Mouse (Mus musculus) lung, embryonic 15.5 days (tissue): ENCODE measurements around the gene Kif21b. TPM values are rescaled to one million over a fixed set of nuclear protein-coding genes. Genes with fewer than 3 reads are reported as not detected.

ENCODE experiments used
- ATAC-seq: fragments of 200-750 bp; cut with Nextera tagmentation; 2 replicates; pipeline ENCODE4 v1.8.0; 2017; ENCODE audit warnings: moderate number of reproducible peaks, borderline replicate concordance; ENCODE audit not compliant: low FRiP score, low TSS enrichment; ENCODE audit errors: extremely low read depth
- H3K27ac ChIP-seq: fragments of 300-500 bp; sonication (generic); 2 replicates; pipeline ENCODE4 v1.5.1; 2015; ENCODE audit warnings: moderate library complexity, mild to moderate bottlenecking, inconsistent platforms
- H3K27me3 ChIP-seq: fragments of 300-500 bp; sonication (generic); 2 replicates; pipeline ENCODE4 v1.6.1; 2015; ENCODE audit warnings: inconsistent platforms
- H3K36me3 ChIP-seq: fragments of 300-500 bp; sonication (generic); 2 replicates; pipeline ENCODE4 v1.6.1; 2015; ENCODE audit warnings: inconsistent platforms
- H3K4me1 ChIP-seq: fragments of 300-500 bp; sonication (generic); 2 replicates; pipeline ENCODE4 v1.6.1; 2015; ENCODE audit warnings: inconsistent platforms
- H3K4me2 ChIP-seq: fragments of 300-500 bp; sonication (generic); 2 replicates; pipeline ENCODE4 v1.6.1; 2015; ENCODE audit warnings: inconsistent platforms, mild to moderate bottlenecking, moderate library complexity
- H3K4me3 ChIP-seq: fragments of 300-500 bp; sonication (generic); 2 replicates; pipeline ENCODE4 v1.5.1; 2015; ENCODE audit warnings: mild to moderate bottlenecking, inconsistent platforms
- H3K9ac ChIP-seq: fragments of 300-500 bp; sonication (generic); 2 replicates; pipeline ENCODE4 v1.6.1; 2015; ENCODE audit warnings: inconsistent platforms
- H3K9me3 ChIP-seq: fragments of 300-500 bp; sonication (generic); 2 replicates; pipeline ENCODE4 v1.6.1; 2016; ENCODE audit warnings: inconsistent platforms
- WGBS: fragments of 180-500 bp; shearing (Covaris S2); methylation state at CpG from one replicate; pipeline ENCODE4 v1.1.7; 2015; 5-methylcytosine and 5-hydroxymethylcytosine counted together
- polyA plus RNA-seq: library from polyadenylated mRNA; unstranded; fragments of >200 nt; fragmentation: Nextera tagmentation; extraction: Ambion mirVana; gene quantifications from 2 replicates; pipeline ENCODE4 v1.2.1, GENCODE M21; 2015

Kif21b gene
- polyA plus RNA-seq, 1 experiment from 2014 or later, result 4.1 TPM

- no peaks in the 10 kb centered on the region for H3K4me1 ChIP-seq
- no peak overlapping the region for H3K4me2 ChIP-seq
- H3K4me3 ChIP-seq, result no peak overlapping the region
- no peak for ATAC-seq
- no peak overlapping the region for H3K27ac ChIP-seq
- H3K9ac ChIP-seq, result no peak overlapping the region
- no peaks in the 10 kb centered on the region for H3K27me3 ChIP-seq
- no peaks in the 10 kb centered on the region for H3K36me3 ChIP-seq
- 31% methylated on average over 3 of the region's 3 CpGs for WGBS
- no peaks in the 10 kb centered on the region for H3K9me3 ChIP-seq
Measured at GRCm38 (mm10) chr1:136116183-136116582, 15.0 kb upstream of the Kif21b start.

GRCm38 (mm10) chr1:136117069-136117468, 14.1 kb upstream of the Kif21b start:
- H3K4me2 ChIP-seq, result no peak overlapping the region
- no peak overlapping the region for H3K9ac ChIP-seq
- H3K9me3 ChIP-seq, result no peaks in the 10 kb centered on the region
- ATAC-seq, result no peak
- H3K4me1 ChIP-seq, result no peaks in the 10 kb centered on the region
- H3K36me3 ChIP-seq, result no peaks in the 10 kb centered on the region
- H3K4me3 ChIP-seq, result no peak overlapping the region
- H3K27me3 ChIP-seq, result no peaks in the 10 kb centered on the region
- WGBS, result 78% methylated on average over 9 of the region's 9 CpGs
- H3K27ac ChIP-seq, result no peak overlapping the region

- Histone ChIP-seq H3K27me3 (no peaks in the 10 kb centered on the region), H3K4me3 (no peak overlapping the region), H3K4me1 (no peaks in the 10 kb centered on the region), H3K9ac (no peak overlapping the region), H3K9me3 (no peaks in the 10 kb centered on the region), H3K36me3 (no peaks in the 10 kb centered on the region), H3K4me2 (no peak overlapping the region), H3K27ac (no peak overlapping the region)
- ATAC-seq, result no peak
- WGBS, result 38% methylated on average over 8 of the region's 8 CpGs
Measured at GRCm38 (mm10) chr1:136118875-136119274, 12.3 kb upstream of the Kif21b start.

- H3K27ac ChIP-seq, result no peak overlapping the region
- no peaks in the 10 kb centered on the region for H3K9me3 ChIP-seq
- H3K4me1 ChIP-seq, result no peaks in the 10 kb centered on the region
- no peaks in the 10 kb centered on the region for H3K36me3 ChIP-seq
- ATAC-seq, result no peak
- no peak overlapping the region for H3K4me3 ChIP-seq
- no peaks in the 10 kb centered on the region for H3K27me3 ChIP-seq
- 68% methylated on average over 7 of the region's 7 CpGs for WGBS
- no peak overlapping the region for H3K4me2 ChIP-seq
- H3K9ac ChIP-seq, result no peak overlapping the region
Measured at GRCm38 (mm10) chr1:136119571-136120262, 11.5 kb upstream of the Kif21b start.

- H3K4me1 ChIP-seq, result no peaks in the 10 kb centered on the region
- H3K4me3 ChIP-seq, result no peak overlapping the region
- no peak overlapping the region for H3K27ac ChIP-seq
- no peak for ATAC-seq
- H3K4me2 ChIP-seq, result no peak overlapping the region
- no peaks in the 10 kb centered on the region for H3K36me3 ChIP-seq
- no peaks in the 10 kb centered on the region for H3K27me3 ChIP-seq
- H3K9me3 ChIP-seq, result no peaks in the 10 kb centered on the region
- WGBS, result 42% methylated on average over 1 of the region's 1 CpGs
- H3K9ac ChIP-seq, result no peak overlapping the region
Measured at GRCm38 (mm10) chr1:136120263-136120603, 11.0 kb upstream of the Kif21b start.

- Histone ChIP-seq H3K27ac (no peak overlapping the region), H3K36me3 (no peaks in the 10 kb centered on the region), H3K27me3 (no peaks in the 10 kb centered on the region), H3K4me1 (no peaks in the 10 kb centered on the region), H3K4me3 (no peak overlapping the region), H3K9me3 (no peaks in the 10 kb centered on the region), H3K4me2 (no peak overlapping the region), H3K9ac (no peak overlapping the region)
- WGBS, result 46% methylated on average over 6 of the region's 6 CpGs
- 0 out of 2 replicates have a peak, but pooled peaks have one; percentile 4 for ATAC-seq
Measured at GRCm38 (mm10) chr1:136120785-136121184, 10.4 kb upstream of the Kif21b start.

- no peak overlapping the region for H3K27ac ChIP-seq
- no peak overlapping the region for H3K4me2 ChIP-seq
- H3K27me3 ChIP-seq, result no peaks in the 10 kb centered on the region
- 80% methylated on average over 8 of the region's 8 CpGs for WGBS
- no peak overlapping the region for H3K4me3 ChIP-seq
- no peaks in the 10 kb centered on the region for H3K9me3 ChIP-seq
- no peak overlapping the region for H3K9ac ChIP-seq
- no peaks in the 10 kb centered on the region for H3K36me3 ChIP-seq
- peaks cover 7% of the 10 kb centered on the region for H3K4me1 ChIP-seq
- ATAC-seq, result no peak
Measured at GRCm38 (mm10) chr1:136122030-136122429, 9.2 kb upstream of the Kif21b start.

- no peak overlapping the region for H3K4me3 ChIP-seq
Measured at GRCm38 (mm10) chr1:136126159-136126765, 4.9 kb upstream of the Kif21b start.

GRCm38 (mm10) chr1:136126895-136127294, 4.3 kb upstream of the Kif21b start:
- WGBS, result 41% methylated on average over 10 of the region's 10 CpGs
- ATAC-seq, result peak; percentile 33
- Histone ChIP-seq H3K9me3 (no peaks in the 10 kb centered on the region), H3K9ac (no peak overlapping the region), H3K36me3 (no peaks in the 10 kb centered on the region), H3K4me2 (no peak overlapping the region; the same call in 1 of the 2 replicates), H3K27me3 (peaks cover under 1% of the 10 kb centered on the region; the same call in 1 of the 2 replicates), H3K4me1 (peaks cover 50% of the 10 kb centered on the region), H3K27ac (peak overlapping the region; percentile 90), H3K4me3 (no peak overlapping the region)

More at GRCm38 (mm10) chr1:136126159-136126765, 4.9 kb upstream of the Kif21b start:
- no peaks in the 10 kb centered on the region for H3K9me3 ChIP-seq
- no peak overlapping the region for H3K9ac ChIP-seq
- no peaks in the 10 kb centered on the region for H3K36me3 ChIP-seq
- 71% methylated on average over 10 of the region's 10 CpGs for WGBS
- ATAC-seq, result no peak
- no peak overlapping the region for H3K27ac ChIP-seq
- H3K4me1 ChIP-seq, result peaks cover 45% of the 10 kb centered on the region
- no peak overlapping the region for H3K4me2 ChIP-seq
- H3K27me3 ChIP-seq, result no peaks in the 10 kb centered on the region

- Histone ChIP-seq H3K27ac (peak overlapping the region; percentile 90), H3K27me3 (peaks cover 9% of the 10 kb centered on the region; the same call in 1 of the 2 replicates), H3K4me2 (no peak overlapping the region), H3K36me3 (no peaks in the 10 kb centered on the region), H3K9ac (peak overlapping the region; percentile 7; the same call in 1 of the 2 replicates), H3K4me1 (peaks cover 59% of the 10 kb centered on the region), H3K4me3 (no peak overlapping the region), H3K9me3 (no peaks in the 10 kb centered on the region)
- ATAC-seq, result no peak
- 41% methylated on average over 3 of the region's 3 CpGs for WGBS
Measured at GRCm38 (mm10) chr1:136127856-136128255, 3.3 kb upstream of the Kif21b start.

GRCm38 (mm10) chr1:136128416-136128815, 2.8 kb upstream of the Kif21b start:
- WGBS, result 23% methylated on average over 5 of the region's 5 CpGs
- H3K9me3 ChIP-seq, result no peaks in the 10 kb centered on the region
- no peak overlapping the region for H3K4me3 ChIP-seq
- no peaks in the 10 kb centered on the region for H3K36me3 ChIP-seq
- peak overlapping the region; percentile 90 for H3K27ac ChIP-seq
- ATAC-seq, result no peak
- H3K4me1 ChIP-seq, result peaks cover 65% of the 10 kb centered on the region
- no peak overlapping the region for H3K4me2 ChIP-seq
- peaks cover 11% of the 10 kb centered on the region; the same call in 1 of the 2 replicates for H3K27me3 ChIP-seq
- no peak overlapping the region; the same call in 1 of the 2 replicates for H3K9ac ChIP-seq

GRCm38 (mm10) chr1:136128944-136129589, 2.1 kb upstream of the Kif21b start:
- H3K9me3 ChIP-seq, result no peaks in the 10 kb centered on the region
- H3K9ac ChIP-seq, result no peak overlapping the region
- H3K4me3 ChIP-seq, result no peak overlapping the region
- WGBS, result 38% methylated on average over 4 of the region's 4 CpGs
- no peaks in the 10 kb centered on the region for H3K36me3 ChIP-seq
- H3K4me1 ChIP-seq, result peaks cover 71% of the 10 kb centered on the region
- H3K27me3 ChIP-seq, result peaks cover 11% of the 10 kb centered on the region; the same call in 1 of the 2 replicates
- H3K27ac ChIP-seq, result peak overlapping the region; percentile 90
- ATAC-seq, result no peak
- H3K4me2 ChIP-seq, result no peak overlapping the region
